Mouse (Mus musculus) cerebellum, postnatal 14 days (tissue): ENCODE measurements around the gene Rab11fip4.

Experiments
- DNase-seq, 2 experiments: peaks; one replicate each; pipeline ENCODE4 v3.0.0; 2021; ENCODE audit warnings: mixed read lengths in 2 of 2

Gene Rab11fip4

GRCm38 (mm10) chr11:79740740-79741512 lies 149.9 kb downstream of the Rab11fip4 start:
- no peak for DNase-seq

DNA sequence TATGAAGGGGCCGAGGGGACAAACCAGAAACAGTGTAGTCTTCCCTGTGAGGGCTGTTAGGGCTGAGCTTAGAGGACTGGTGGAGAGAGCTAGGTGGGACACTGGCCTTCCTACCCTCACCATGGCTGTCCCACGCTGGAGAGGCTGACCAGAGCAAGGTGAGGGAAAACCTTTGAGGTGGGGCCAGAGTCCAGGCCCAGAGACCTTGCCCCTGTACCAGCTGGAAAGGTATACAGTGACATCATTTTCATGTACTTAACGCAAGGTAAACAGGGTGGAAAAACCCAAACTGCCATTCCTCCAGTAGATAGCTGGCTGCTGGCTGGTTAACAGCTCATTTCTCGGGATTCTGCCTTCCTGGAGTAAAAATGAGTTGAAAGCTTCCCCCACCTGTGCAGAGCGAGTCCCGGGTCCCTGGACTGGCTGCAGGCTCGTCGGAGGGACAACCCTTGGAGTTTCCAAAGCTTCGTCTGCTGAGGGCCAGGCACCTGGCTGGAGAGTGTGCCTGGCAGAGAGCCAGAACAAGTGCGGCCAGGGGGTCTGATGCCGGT lies 155.6 kb downstream of the Rab11fip4 start:
- DNase-seq: no peak
